Mouse (Mus musculus) adrenal gland, adult (tissue): Measurements from ENCODE around the gene Thsd4.
A peak's percentile ranks its signal among the peaks of the same experiment; 100 is the strongest.

Experiments used
- DNase-seq, 2 experiments: peaks; one replicate each; pipeline ENCODE4 v3.0.0; 2022 to 2023; ENCODE audit warnings: low spot score in 1 of 2; ENCODE audit not compliant: inconsistent age in 2 of 2

Thsd4 gene

DNA sequence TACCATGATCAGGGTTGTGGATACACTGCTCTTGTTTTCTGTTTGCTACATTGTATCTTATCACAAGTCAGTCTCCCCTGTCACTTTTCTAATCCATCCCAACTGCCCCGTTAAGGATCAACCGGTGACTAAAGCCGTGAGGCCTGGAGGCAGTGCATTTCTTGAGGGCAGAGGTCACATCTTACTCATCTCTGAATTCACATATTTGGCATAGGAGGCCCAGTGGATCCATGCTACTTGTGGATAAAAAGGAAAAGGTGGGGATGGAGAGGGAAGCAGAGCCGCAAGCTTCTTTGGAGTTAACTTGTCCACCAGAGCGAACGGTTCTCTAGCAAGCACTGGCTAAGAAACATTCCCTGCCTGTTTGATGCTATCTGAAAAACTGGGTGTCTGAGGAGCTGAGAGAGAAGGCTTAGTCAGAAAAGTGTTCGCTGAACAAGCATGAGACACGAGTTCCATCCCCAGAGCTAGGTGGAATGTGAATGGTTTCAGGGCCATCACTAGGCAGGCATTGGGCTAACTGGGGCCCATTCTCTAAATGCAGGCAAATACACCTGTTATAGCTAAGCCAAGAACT, 211.0 kb downstream of the Thsd4 start:
- peak in 1 of 2 experiments; percentile 50 for DNase-seq

DNA sequence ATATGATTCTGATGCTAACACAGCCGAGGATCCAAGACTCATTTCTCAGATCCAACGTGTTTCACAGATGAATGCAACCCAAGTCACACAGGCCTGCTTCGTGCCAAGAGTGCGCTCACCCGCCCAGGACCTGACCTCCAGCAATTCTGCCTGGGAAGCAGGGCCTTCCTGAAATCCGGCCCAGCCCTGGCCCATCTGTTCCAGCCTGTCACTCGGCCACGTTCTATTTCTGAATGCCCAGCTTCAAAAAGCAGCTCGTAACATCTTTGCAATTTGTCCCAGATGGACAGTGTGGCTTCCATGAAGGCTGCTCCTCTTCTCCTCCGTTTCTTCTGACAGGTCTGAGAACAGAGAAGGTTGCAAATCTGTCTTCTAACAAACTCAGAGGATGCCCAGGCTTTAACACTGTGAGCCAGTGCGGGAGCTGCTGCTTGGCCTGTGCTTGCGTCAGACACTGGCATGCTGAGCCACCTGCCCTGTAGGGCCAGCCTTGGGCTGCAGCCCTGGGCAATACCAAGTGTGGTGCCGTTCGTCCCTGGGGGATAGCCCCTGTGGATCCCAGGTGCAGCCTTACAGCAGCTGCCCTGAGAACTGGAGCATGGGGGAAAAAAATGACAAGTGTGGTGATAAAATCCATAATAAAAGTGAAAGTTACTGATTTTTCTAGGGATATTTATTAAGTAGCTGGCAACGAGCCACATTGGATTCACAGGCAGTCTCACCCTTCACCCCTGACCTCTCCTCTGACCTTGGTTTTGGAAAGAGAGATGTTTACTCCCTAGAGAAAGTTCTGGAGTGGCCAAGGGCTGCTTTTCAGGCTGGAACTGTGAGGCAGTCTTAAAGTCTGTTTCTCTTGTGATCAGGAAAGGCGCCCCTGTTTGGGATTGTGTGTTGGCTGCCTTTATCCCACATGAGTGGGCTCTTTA, 211.8 kb downstream of the Thsd4 start:
- peak; percentile 71 to 87 for DNase-seq

DNA sequence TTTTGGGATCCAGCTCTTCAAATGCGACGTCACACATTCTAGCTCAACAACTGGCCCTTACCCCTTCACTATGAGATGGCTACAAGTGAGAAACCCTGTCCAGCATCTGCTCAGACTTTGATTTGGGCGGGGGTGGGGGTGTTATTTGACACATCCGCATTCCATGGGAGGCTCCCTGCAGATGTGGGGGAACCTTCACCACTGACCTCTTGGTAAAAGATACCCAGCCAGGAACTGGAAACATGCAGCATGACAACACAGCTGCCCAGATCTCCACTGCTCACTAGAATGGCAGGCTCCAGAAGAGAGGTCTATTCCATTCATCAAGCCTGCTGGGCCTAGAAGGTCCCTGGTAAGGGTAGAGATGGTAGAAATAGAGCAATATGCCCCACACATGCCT, 213.7 kb downstream of the Thsd4 start:
- no peak for DNase-seq

DNA sequence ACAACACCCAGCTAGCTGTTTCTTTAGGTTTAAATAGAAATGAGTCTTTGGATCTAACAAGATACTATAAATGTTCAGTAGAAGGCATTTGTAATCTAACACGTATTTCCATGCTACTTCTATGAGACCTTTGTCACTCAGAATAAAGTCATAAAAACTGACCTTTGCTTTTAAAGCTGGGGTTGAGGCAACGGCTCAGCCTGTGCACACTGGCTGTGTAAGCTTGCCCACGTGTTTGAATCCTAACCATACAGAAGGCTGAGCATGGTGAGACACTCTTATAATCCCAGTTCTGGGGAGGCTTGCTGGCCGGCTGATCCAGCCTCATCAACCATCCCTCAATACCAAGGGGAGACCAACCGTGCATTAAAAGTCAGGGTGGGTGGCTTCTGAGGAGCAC, 214.4 kb downstream of the Thsd4 start:
- DNase-seq, result no peak

DNA sequence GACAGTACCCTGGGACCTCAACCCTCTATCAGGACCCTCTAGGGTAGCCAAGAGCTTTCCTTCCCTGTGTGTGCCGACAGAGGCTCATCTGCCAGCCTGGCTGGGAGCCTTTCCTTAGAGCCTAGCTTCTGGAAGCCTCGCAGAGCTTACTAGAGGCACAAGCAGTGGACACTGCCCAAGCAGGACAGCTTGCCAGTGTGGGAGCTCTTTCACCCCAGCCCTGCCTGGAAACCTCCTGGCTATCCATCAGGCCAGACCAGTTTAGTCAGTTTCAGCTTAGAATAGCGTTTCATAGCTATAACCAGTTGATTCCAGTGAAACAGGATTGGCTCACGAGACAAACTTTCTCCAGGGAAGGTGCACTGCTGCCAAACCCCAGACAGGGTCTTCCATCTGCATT, 215.6 kb downstream of the Thsd4 start:
- no peak for DNase-seq

DNA sequence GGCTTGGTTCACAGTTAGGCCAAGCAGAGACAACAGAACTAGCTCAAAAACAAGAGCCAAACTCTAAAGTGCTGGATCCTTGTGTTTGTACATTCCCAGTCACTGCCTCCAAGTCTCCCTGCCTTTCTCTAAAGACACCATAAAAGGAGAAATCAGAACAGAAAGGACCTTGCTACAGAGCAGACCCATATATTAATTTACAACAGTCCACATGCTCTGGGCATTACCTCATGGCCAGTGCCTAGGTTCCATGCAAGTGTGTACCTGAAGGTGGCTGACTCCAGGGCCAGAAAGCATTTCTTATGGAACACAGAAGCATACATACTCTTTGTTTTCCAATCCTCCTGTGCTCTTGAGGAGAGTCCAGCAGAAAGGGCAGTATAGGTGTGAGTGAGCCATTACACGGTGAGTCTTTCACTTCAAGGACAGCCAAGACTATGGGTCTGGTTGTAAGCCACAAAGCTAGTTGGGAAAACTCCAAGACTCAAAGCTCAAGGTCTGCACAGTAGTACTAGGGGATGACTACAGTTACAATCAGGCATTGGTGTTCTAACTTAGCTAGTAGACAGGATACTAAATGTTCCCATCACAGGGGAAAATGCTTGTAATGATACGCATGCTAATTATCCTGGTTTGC, 216.5 kb downstream of the Thsd4 start:
- peak; percentile 53 to 76 for DNase-seq

DNA sequence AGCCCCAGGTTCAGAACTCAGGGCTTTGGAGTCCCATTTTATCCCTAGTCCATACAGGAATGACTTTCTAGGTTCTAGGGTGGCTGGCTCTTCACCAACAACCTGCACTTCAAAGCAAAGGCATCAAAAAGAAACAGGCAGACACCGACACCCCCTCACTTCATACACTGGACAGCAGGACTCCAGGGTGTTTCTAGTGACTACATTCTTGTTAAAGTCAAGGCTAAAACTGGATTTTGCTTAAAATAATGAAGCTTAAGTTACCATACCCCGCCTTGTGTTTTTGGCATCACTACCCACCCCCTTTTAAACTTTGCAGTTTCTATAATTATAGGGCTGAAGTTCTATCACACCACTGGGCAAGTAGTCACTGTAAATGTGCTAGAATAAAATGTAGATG, 225.6 kb downstream of the Thsd4 start:
- DNase-seq, result no peak

DNA sequence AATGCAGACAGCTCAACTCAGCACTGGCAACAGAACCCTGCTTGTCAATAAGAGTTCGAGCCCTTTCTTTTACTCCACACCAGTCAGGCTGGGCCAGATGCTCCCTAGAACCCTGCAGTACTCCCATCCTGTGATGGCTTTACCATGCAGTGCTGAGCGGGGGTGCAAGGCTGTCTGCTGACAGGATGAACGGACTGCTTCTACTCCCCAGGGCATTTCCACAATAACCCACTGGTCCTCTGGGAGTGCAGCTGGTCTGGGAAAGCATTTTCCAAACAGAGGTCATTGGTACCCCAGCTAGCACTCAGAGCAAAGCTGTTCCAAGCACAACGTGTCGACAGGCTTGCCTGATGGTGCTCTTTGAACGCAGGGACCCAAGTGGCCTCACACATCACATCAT, 226.6 kb downstream of the Thsd4 start:
- DNase-seq, result no peak

DNA sequence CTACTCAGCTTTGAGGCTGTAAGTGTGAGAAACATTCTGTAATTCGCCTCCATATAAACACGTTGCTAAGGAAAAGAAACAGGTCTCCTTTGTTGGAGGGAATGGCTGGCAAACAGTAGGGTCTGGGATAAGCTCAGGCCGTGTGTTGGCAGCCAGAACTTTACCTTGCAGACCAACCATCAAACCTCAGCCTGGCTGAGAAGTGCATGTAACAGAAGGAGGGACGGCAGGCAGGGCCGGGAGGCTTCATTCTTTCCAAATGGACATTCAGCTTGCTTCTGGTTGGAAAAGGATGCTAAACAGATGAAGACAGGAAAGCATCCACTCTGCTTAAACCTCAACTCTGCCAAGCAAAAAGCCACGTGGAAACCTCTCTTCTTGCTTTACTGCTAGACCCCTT, 228.7 kb downstream of the Thsd4 start:
- no peak for DNase-seq

DNA sequence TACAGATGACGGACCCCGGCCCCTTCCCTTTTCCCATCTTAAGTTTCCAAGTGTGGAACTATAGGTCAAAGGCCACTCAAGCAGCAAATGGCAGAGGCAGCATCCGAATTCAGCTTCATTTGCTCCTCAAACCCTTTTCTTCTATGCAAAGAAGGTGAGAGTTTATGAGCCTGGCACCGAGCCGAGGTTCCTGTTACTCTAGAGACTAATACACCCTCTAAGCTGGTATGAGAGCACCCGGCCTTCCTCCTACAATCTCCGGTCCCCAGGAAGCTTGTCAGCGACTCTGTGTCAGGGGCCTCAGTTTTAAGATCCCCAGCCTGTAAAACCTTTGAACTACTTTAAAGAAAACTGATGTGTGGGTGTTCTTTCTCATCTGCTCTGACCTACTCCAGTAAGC, 231.1 kb downstream of the Thsd4 start:
- DNase-seq, result no peak

DNA sequence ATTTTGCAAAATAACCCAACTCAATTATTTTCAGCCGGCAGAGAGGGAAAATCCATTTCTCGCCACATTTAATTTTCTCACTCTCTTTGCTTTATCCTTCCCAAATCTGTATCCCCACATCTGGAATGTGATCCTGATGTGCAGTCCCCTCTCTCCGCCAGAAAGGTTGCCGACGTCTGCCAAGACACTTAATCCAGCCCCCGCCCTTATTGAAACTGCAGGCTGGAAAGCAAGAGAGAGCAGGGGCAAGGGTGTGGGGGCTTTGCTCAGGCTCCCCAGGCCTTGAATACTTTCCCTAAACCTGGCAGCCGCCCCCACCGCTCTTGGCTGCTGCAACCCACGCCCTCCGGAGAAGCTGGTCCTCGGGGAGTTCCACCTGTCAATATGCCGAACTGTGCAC, 233.1 kb downstream of the Thsd4 start:
- DNase-seq, result no peak

DNA sequence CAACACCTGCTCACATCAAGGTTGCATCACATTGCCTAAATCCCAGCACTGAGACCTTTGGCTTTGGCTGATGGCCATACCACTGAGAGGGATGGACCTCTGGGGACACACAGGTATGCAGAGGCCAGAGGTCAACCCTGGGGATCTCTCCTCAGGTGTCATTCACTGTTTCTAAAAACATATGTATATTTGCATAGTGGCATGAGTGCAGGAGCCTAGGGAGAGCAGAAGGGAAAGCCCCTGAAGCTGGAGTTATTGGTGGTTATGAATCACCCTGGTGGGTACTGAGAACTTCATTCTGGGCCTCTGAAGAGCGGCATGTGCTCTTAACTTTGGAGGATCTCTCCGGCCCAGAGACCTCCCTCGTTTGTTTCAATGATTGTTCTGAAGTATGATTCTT, 235.5 kb downstream of the Thsd4 start:
- no peak for DNase-seq

DNA sequence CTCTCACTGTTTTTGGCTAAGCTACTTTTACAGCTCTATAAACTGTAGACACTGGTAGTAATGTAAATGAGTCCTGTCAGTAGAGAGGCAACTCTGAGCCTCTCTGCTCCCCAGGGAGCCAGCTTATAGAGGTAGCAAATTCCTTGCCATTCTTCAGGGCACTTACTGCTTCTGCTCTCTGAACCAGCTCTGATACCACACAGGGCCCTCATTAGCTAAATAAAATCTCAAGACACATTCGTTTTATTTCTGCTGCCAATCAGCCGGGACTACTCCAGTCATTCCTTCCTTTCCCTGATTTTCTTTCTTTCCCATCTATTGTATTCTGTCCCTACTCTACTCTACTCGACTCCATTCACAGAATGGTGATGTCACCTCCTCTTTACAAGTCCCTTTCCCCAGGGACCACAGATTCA, 236.8 kb downstream of the Thsd4 start:
- no peak for DNase-seq

DNA sequence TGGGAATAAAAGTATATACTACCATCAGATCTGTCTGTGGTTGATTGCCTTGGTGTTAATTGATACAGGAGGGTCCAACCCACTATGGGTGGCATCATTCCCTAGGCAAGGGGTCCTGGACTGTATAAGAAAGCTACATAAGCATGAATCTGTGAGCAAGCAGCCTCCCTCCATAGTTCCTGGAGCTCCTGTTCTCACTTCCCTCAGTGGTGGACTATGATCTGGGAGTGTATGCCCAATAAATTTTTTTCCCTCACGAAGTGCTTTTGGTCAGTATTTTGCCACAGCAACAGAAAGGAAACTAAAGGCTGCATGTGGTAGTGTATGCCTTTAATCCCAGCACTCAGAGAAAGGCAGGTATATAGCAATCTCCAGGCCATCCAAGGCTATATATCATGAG, 237.5 kb downstream of the Thsd4 start:
- DNase-seq, result no peak

DNA sequence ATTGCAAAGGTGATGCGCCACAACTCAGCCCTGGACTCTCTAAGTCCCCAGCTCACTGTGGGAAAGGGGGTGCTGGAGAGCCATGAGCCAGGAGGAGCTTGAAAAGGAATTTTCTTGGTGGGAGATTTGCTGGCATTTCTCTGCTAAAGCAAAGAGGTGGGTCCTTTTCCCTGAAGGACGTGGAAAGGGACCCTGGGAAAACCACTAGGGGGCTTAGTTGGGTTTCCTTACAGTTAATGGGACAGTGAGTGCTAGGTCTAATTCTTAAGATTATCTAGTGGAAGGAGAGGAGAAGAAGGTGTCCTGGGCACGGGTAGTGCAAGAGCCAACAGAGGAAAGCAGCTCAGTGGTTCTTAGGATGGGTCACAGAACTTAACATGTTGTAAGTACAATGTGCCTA, 238.3 kb downstream of the Thsd4 start:
- DNase-seq, result no peak

DNA sequence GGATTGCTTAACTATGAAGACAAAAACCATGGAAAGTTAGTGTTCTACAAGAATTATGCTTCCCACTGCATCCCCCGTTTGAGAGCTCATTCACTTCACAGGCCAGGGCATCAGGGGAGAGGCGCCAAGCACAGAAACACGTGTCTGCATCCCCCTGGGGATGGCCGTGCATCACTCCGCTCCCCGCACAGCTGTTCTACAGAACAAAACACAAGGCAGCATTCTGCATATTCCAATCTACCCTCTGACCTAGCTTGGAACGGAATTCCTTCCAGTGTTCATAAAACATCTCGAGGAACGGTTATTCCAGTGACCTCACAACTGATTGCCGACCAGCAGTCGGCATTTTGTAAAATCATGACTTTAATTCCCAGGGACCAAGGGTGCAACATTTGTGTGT, 240.6 kb downstream of the Thsd4 start:
- no peak for DNase-seq

DNA sequence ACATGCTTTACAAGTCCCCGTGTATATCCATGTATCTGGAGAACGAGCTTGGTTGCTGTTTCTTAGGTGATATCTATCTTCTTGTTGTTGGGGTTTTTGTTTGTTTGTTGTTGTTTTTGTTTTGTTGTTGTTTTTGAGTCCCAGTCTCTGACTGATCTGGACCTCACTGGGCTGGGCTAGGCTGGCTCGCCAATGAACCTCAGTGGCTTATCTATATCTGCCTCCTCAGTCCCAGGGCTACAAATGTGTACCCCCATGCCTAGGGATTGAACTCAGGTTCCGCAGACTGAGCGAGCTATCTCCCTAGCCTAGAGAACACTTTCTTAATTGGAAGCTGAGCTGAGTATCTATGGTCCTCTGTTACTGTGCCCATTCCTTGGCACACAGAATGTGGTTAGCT, 241.1 kb downstream of the Thsd4 start:
- DNase-seq, result no peak

DNA sequence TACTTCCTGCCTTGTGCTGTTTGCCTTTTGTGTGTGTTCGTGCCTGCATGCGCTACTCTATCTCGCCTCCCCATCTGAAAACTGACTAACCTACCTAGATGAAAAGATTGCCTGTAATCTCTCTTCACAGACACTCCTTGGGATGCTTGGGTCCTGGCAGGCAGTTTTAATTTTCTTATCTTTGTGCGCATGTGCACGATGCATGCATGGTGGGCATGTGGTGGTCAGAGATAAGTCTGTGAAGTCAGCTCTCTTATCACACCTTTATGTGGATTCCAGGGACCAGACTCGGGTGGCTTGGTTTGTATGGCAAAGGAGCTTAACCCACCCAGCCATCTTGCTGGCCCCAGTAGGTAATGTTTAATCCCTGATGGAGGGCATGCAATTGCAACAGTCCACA, 242.3 kb downstream of the Thsd4 start:
- no peak for DNase-seq

DNA sequence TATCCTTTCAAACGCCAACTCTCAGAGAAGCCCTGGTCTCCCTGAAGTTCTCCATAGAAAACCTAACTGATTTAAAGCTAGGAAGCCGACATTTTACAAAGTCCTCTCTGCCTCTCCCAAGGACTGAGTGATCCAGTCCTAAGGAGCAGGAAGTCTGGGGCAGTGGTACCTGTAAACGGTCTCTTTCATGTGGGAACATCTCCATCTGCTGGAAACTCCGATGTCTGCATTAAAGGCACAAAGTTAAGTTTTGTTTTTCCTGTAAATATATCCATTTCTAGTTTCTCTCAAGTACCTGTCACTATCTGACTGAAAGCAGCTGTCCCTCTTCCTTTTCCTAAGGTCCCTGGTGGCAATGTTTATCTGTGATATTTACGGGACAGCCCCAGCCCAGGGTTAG, 245.5 kb downstream of the Thsd4 start:
- DNase-seq, result peak in 1 of 2 experiments; percentile 50

DNA sequence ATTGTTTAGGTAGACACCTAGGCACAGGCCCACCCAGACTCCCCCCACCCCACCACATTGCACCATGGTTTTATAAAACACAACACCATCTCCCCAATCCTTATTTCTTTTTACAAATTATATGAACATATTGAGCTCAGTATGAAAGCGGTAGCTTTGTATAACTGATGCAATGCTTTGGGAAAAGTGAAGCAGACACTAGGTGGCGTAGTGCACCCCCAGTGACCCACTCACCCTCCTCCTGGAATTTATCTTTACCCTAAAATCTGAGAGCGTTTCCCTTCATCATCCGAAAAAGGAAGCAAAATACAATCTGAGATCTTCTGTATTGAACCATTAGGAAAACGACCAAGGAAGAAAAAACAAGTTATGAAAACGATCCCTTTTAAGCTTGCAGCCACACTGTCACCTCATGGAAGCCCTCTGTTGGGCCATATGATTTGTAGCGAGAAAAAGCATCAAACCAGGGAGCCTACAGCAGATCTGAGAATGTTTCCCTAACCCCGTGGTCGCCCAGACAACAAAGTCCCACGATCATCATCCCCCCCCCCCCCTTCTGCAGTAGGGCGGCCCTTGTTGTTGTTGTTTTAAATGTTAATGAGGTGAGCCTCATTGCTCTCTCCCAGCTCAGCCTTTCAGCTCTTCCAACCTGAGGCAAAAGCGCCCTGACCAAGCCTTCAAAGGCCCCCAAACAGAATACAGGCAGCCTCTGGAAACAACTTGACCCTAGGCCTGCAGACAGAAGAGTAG, 246.3 kb downstream of the Thsd4 start:
- peak in 1 of 2 experiments; percentile 72 for DNase-seq

DNA sequence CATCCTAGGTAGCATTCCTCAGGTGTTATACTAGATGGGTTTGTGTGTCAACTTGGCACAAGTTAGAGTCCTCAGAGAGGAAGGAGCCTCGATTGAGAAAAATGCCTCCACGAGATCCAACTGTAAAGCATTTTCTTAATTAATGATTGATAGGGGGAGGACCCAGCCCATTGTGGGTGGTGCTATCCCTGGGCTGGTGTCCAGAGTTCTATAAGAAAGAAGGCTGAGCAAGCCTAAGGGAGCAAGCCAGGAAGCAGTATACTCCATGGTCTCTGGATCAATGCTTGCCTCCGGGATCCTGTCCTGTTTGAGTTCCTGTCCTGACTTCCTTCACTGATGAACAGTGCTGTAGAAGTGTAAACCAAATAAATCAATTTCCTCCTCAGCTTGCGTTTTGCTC, 247.3 kb downstream of the Thsd4 start:
- DNase-seq, result no peak
